Mouse (Mus musculus) lung, embryonic 14.5 days (tissue): Measurements from ENCODE around the gene Srp14. TPM values are rescaled to one million over a fixed set of nuclear protein-coding genes. Genes with fewer than 3 reads are reported as not detected.

Experiments
- ATAC-seq: fragments of 200-750 bp; cut with Nextera tagmentation; 2 replicates; pipeline ENCODE4 v1.8.0; 2017; ENCODE audit warnings: mild to moderate bottlenecking, moderate TSS enrichment, moderate library complexity; ENCODE audit not compliant: insufficient read depth
- DNase-seq: peaks from one replicate; pipeline ENCODE4 v3.0.0-alpha.2; 2015
- H3K27ac ChIP-seq: fragments of 300-500 bp; sonication (generic); 2 replicates; pipeline ENCODE4 v1.5.1; 2014; ENCODE audit warnings: low read depth, mild to moderate bottlenecking, moderate library complexity
- H3K27me3 ChIP-seq: fragments of 300-500 bp; sonication (generic); 2 replicates; pipeline ENCODE4 v1.6.1; 2014; ENCODE audit warnings: low read length, control low read depth; ENCODE audit not compliant: insufficient read depth
- H3K36me3 ChIP-seq: fragments of 300-500 bp; sonication (generic); 2 replicates; pipeline ENCODE4 v1.6.1; 2014; ENCODE audit warnings: control low read depth; ENCODE audit not compliant: insufficient read depth
- H3K4me1 ChIP-seq: fragments of 300-500 bp; sonication (generic); 2 replicates; pipeline ENCODE4 v1.6.1; 2014; ENCODE audit warnings: antibody characterized with exemption, control low read depth; ENCODE audit not compliant: insufficient read depth
- H3K4me2 ChIP-seq: fragments of 300-500 bp; sonication (generic); 2 replicates; pipeline ENCODE4 v1.6.1; 2014; ENCODE audit warnings: mild to moderate bottlenecking
- H3K4me3 ChIP-seq: fragments of 300-500 bp; sonication (generic); 2 replicates; pipeline ENCODE4 v1.5.1; 2014; ENCODE audit warnings: low read depth, low read length
- H3K9ac ChIP-seq: fragments of 300-500 bp; sonication (generic); 2 replicates; pipeline ENCODE4 v1.6.1; 2014
- H3K9me3 ChIP-seq: fragments of 300-500 bp; sonication (generic); 2 replicates; pipeline ENCODE4 v1.6.1; 2016; ENCODE audit warnings: low read depth, low read length, control low read depth
- CTCF ChIP-seq: IDR thresholded peaks from 2 replicates; pipeline ENCODE4 v1.5.1; 2016; ENCODE audit warnings: antibody characterized with exemption, low read depth
- WGBS: fragments of 180-500 bp; shearing (Covaris S2); extraction: QIAGEN DNeasy Blood & Tissue Kit; methylation state at CpG from one replicate; pipeline ENCODE4 v1.1.7; 2014; 5-methylcytosine and 5-hydroxymethylcytosine counted together
- polyA plus RNA-seq: library from polyadenylated mRNA; unstranded; fragments of >200 nt; fragmentation: Nextera tagmentation; extraction: Ambion mirVana; gene quantifications from 2 replicates; pipeline ENCODE4 v1.2.1, GENCODE M21; 2014

Srp14 gene
- polyA plus RNA-seq, 1 experiment from 2014 or later: 214 TPM

DNA sequence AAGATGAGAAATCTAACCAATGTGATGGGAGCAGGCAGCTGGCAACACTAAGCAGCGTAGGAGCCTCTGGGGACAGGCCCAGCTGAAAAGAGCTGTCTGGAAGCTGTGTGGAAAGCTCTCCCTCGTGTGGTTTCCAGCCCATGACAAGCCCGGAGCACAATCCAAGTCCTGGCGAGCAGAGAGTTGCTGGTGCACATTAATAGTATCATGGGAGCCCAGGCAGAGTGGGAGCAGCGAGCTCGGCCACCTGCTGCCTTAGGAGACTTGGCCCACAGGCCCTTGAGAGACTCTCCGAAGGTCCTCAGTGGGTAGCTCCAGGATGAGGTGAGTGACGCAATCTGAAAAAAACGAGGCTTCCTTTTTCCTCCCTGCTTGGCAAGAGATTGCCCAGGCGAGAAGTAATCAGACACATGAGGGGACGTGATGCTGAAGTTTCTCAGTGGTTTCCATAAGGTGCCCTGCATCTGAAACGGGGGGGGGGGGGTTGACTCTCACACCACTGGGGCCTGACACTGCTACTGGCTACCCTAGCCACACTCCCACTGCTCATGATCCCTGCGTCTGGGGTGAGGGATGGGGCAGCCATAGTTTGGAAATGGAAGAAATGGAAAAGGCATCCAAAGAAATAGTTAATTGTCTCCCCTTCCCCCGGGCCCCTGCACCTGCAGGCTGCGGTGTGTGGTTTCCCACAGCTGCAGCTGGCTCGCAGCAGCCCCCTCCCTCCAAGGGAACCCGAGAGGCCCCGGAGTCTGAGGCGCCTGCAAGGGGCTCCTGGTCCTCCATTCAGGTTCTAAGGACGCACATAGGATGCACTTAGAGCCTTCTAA lies 19.8 kb upstream of the Srp14 start:
- Histone ChIP-seq H3K9me3 (no peaks in the 10 kb centered on the region), H3K4me1 (no peaks in the 10 kb centered on the region), H3K4me3 (no peak overlapping the region), H3K36me3 (no peaks in the 10 kb centered on the region), H3K4me2 (no peak overlapping the region), H3K27ac (no peak overlapping the region; the same call in 1 of the 2 replicates), H3K27me3 (no peaks in the 10 kb centered on the region), H3K9ac (no peak overlapping the region)
- 28% methylated on average over 20 of the region's 20 CpGs for WGBS
- DNase-seq (no peak), ATAC-seq (no peak)
- no peak for TF ChIP-seq CTCF

- WGBS: 81% methylated on average over 6 of the region's 6 CpGs
- Histone ChIP-seq H3K9ac (no peak overlapping the region), H3K36me3 (no peaks in the 10 kb centered on the region), H3K4me1 (no peaks in the 10 kb centered on the region), H3K4me3 (no peak overlapping the region), H3K9me3 (no peaks in the 10 kb centered on the region), H3K27me3 (no peaks in the 10 kb centered on the region), H3K4me2 (no peak overlapping the region), H3K27ac (no peak overlapping the region)
- no peak for TF ChIP-seq CTCF
- ATAC-seq (no peak), DNase-seq (no peak)
Measured at GRCm38 (mm10) chr2:118498476-118498875, 19.0 kb upstream of the Srp14 start.

DNA sequence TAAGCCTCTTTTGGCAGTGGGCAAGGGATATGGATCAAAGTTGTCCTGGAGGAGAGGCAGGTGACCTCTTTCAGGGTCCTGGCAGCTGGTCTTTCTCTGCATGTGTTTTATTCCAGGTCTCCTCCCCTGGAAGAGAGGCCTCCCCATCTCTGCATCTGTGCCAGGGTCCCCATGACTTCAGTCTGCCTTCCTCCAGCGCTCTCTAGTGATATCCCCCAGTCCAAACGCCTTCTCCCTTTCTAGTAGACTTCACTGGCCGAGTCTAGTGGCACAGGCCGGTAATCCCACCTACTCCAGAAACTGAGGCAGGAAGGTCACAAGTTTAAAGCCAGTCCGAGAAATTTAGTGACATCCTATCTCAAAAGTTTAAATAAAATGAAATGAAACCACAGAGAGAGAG lies 18.4 kb upstream of the Srp14 start:
- Histone ChIP-seq H3K4me3 (no peak overlapping the region), H3K27me3 (no peaks in the 10 kb centered on the region), H3K36me3 (no peaks in the 10 kb centered on the region), H3K27ac (no peak overlapping the region), H3K4me1 (no peaks in the 10 kb centered on the region), H3K4me2 (no peak overlapping the region), H3K9ac (no peak overlapping the region), H3K9me3 (no peaks in the 10 kb centered on the region)
- no peak for TF ChIP-seq CTCF
- no peak for DNase-seq
- no peak for ATAC-seq
- 82% methylated on average over 5 of the region's 5 CpGs for WGBS

DNA sequence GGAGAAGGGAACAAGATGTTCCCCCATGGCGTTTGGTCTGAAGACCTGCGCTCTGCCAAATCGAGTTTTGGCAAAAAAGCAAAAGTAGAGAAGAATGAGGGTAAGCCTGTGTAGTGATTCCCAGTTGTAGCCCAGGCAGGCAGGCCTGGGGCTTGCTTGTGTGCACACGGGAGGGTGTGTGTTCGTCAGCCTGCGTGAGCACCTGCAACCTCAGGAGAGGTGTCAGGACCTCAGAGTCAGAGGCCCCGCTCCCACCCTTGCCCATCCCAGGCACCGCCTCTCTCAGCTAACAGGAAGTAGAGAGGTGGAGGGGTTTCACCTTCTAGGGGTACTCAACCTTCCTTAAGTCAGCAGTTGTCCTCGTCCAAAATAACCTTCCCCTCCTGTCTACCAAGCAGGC lies 15.5 kb upstream of the Srp14 start:
- DNase-seq (no peak), ATAC-seq (no peak)
- Histone ChIP-seq H3K4me1 (peaks cover 6% of the 10 kb centered on the region), H3K36me3 (no peaks in the 10 kb centered on the region), H3K4me3 (no peak overlapping the region), H3K9me3 (no peaks in the 10 kb centered on the region), H3K9ac (no peak overlapping the region), H3K27me3 (no peaks in the 10 kb centered on the region), H3K27ac (no peak overlapping the region), H3K4me2 (no peak overlapping the region)
- WGBS: 47% methylated on average over 9 of the region's 9 CpGs
- no peak for TF ChIP-seq CTCF

- H3K9ac ChIP-seq: no peak overlapping the region
- WGBS: 79% methylated on average over 4 of the region's 4 CpGs
- no peaks in the 10 kb centered on the region for H3K27me3 ChIP-seq
- H3K36me3 ChIP-seq: no peaks in the 10 kb centered on the region
- ATAC-seq: no peak
- no peak for TF ChIP-seq CTCF
- H3K4me2 ChIP-seq: 0 out of 2 replicates have a peak overlapping the region, but pooled peaks have one; percentile 12
- H3K9me3 ChIP-seq: no peaks in the 10 kb centered on the region
- peaks cover 9% of the 10 kb centered on the region for H3K4me1 ChIP-seq
- DNase-seq: no peak
- H3K4me3 ChIP-seq: no peak overlapping the region
- peak overlapping the region; percentile 19; the same call in 1 of the 2 replicates for H3K27ac ChIP-seq
Measured at GRCm38 (mm10) chr2:118491741-118492395, 12.4 kb upstream of the Srp14 start.

- H3K4me1 ChIP-seq: peaks cover 9% of the 10 kb centered on the region
- DNase-seq (peak; percentile 54), ATAC-seq (peak; percentile 29; the same call in 1 of the 2 replicates)
- peak overlapping the region; percentile 66 for H3K27ac ChIP-seq
- TF ChIP-seq CTCF: no peak
- 30% methylated on average over 5 of the region's 5 CpGs for WGBS
- H3K9me3 ChIP-seq: no peaks in the 10 kb centered on the region
- H3K27me3 ChIP-seq: no peaks in the 10 kb centered on the region
- H3K9ac ChIP-seq: no peak overlapping the region
- H3K36me3 ChIP-seq: no peaks in the 10 kb centered on the region
- H3K4me2 ChIP-seq: 0 out of 2 replicates have a peak overlapping the region, but pooled peaks have one; percentile 12
- H3K4me3 ChIP-seq: no peak overlapping the region
Measured at GRCm38 (mm10) chr2:118491281-118491731, 11.8 kb upstream of the Srp14 start.
